Mouse (Mus musculus): ENCODE results near the gene Ube2l3.

Gene Ube2l3

DNA sequence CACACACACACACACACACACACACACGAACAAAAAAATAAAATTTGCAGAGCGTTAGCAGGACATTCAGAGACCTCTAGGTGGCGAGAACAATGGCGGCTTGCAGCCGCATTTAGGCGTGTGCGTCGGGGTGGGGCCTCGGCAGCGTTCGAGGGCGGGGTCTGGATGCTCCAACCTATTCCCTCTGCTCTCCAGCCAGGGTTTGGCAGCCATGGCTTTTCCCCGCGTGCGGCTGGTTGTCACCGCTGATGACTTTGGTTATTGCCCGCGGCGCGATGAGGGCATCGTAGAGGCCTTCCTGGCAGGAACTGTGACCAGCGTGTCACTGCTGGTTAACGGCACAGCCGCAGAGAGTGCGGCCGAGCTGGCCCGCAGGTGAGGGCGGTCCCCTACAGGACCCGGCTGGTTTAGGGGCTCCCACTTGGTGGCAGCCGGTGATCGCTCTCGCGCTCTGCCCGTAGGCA is 55.6 kb downstream of the Ube2l3 start, which contains the start of gene Ccdc116:
TSS of gene Ccdc116 (minus strand) at position 458 of the 464 bp plus-strand sequence.
- DNase-seq, result peak; percentile 84

- no peak for DNase-seq
Observed at GRCm38 (mm10) chr16:17144339-17144738, 58.1 kb downstream of the Ube2l3 start, which contains the start of gene Ydjc. Gene Ydjc (plus strand): TSS chr16:17144621.

GRCm38 (mm10) chr16:17137355-17137754 is 65.1 kb downstream of the Ube2l3 start:
- DNase-seq, result no peak

GRCm38 (mm10) chr16:17132906-17133200 is 69.6 kb downstream of the Ube2l3 start:
- DNase-seq, result no peak

DNA sequence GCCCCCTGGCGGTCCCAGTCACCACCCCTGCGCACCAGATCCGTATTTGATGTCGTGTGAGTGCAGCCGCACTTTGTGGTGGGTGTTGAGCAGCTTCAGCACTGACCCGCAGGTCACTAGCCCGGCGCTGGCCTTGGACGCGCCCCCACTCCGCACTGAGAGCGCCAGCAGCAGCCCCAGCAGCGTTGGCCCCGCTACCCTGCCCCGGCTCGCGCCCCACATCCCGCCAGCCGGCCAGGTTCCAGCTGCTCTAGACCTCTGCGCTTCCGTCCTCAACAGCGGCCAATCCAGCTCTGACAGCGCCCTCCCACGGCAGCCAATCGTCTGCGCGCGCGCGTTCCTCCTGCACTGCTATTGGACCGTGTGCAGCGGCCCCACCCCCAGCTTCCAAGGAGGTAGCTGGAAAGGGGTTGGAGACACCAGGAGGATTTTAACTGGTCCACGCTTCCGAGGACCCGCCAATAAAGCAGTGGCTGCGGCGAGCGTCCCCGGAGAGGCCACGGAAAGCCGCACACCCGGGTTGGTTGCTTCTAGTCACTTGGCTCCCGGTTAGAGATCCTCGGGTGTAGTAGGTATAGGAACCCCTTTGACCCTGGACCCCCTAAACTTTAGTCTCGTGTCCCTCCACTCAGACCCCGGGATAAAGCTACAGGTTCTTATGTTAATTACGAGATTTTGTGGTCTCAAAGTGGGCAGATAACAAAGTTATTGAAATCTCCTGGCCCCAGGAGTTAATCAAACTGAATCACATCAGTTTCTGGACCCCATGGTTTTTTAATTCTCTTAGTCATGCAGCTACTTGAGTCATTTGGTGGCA is 70.2 kb downstream of the Ube2l3 start, which contains the start of gene Sdf2l1:
TSS of gene Sdf2l1 (minus strand) at position 295 of the 817 bp plus-strand sequence.
- DNase-seq, result peak; percentile 99

DNA sequence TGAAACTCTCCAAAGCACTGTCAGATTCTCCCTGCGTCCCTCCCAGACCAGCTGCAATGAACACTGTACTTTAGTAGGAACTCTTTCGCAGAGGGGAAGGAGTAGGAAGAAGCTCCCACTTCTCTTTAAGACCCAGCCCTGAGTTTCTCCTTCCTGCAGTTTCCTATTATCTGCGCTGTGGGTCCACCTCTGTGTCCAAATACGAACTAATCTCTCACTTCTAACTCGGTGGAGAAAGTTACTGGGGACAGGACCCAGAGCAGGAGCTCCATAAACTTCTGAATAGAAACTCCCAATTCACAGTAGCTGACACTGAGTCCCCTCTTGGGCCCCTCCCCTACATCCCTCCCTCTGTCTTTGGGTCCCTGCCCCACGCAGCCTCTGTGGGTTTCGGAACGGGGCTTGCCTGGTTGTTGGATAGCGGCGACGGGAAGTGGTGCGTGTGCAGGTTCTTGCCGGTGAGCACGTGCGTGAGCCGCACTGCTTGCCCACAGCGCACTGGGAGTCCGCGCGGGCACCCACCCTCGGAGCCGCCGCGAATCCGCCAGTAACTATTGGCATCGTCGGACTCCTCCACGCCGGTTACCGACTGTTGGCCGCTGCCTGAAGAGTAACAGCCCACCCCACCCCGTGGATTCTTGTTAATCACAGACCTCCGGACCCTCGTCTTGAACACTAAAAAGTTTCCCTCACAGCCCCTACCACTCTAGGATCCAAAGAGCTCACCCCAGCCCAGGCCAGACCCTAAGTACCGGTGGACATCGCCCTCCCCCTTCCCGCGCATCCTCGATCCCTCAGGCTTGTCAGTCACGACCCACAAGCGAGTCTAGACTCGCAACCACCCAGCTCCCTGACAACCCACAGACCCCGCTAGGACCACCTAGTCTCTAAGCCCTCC is 71.0 kb downstream of the Ube2l3 start:
- DNase-seq, result peak; percentile 8

GRCm38 (mm10) chr16:17127292-17127691 is 75.2 kb downstream of the Ube2l3 start:
- peak; percentile 76 for DNase-seq

- DNase-seq, result peak; percentile 88
Observed at GRCm38 (mm10) chr16:17124871-17125520, 77.5 kb downstream of the Ube2l3 start, which contains the start of gene 2610318N02Rik. Gene 2610318N02Rik (minus strand): TSS chr16:17125167.

GRCm38 (mm10) chr16:17124119-17124870 is 78.2 kb downstream of the Ube2l3 start:
- DNase-seq, result no peak

DNA sequence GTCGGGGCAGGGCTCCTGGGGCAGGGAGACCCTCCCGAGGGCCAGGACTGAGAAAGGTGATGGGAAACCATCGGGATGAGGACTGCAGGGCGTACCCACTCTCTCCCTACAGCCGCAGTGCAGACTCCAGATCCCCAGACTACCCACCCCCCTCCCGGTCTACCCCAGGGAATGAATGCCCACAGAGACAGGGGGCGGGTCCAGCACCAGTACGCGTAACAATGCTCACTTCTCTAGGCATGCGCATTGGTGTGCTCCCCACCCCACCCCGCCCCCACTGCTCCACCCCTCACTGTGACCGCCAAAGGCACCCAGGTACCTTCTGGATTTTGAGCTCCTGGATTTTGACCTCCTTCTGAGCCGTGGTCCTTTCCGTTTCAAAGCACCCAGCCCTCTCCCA is 80.9 kb downstream of the Ube2l3 start:
- no peak for DNase-seq

DNA sequence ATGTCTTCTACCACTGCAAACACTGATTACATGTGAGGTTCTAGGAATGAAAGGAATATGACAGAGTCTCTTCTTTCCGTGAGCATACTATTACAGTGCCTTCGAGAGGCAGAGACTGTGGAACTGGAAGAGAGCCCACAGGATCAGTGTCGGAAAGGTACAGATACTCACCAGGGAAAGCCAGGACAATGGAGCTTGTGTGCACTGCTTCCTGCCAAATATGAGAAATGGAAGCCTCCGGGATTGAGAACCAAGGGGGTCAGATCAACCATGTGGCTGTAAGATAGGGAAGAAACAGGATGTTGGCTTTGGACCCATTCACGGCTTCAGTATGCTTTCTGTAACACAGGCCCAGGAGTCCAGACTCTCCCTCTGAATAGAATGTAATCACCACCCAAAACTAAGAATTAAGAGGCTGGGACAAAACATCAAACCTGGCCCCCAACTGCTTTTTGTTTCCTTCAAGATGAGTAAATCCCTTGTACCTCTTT is 85.1 kb downstream of the Ube2l3 start:
- no peak for DNase-seq

DNA sequence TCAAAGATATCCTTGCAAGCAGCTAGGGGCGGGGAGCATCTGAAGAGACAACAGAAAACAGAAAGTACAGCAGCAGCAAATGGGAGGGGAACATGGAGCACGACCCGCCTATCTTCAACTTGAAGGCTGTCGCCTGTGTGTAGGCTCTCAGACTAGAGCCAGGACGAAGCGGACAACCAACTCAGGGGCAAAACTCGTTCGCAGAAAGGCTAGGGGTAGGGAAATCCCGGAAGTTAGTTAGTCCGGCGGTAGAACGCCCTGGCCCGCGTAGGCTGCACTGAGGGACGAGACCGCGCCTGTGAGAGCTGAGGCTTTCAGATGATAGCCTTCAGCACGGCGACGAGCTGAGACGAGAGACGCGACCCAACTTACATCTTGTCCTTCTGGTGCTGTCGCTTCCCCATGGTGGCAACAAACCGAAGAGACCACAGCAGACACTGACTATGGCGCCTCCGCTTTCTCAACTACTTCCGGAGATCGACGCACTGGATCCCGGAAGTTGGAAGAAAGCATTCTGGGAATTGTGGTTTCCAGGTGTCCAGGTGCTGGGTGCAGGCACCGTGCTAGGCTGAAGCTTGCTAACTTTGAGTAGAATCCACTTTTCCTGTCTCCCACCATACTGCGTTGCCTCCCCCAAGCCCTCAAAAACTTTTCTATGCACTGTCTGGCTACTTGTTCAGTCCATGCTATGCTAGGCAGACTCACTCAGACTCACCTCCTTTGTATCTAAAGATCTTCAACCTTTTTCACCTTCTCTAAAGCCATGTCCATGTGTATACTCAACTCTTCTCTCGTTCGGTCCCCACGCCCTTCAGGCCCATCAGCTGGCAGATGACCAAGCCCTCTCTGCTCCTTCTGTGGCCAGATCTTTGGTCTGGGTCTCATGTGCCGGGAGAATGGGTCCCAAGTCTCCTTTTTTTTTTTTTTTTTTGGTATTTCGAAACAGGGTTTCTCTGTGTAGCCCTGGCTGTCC is 91.4 kb downstream of the Ube2l3 start, which contains the start of gene Ppil2:
TSS of gene Ppil2 (minus strand) at position 487 of the 973 bp plus-strand sequence.
- peak; percentile 86 for DNase-seq

DNA sequence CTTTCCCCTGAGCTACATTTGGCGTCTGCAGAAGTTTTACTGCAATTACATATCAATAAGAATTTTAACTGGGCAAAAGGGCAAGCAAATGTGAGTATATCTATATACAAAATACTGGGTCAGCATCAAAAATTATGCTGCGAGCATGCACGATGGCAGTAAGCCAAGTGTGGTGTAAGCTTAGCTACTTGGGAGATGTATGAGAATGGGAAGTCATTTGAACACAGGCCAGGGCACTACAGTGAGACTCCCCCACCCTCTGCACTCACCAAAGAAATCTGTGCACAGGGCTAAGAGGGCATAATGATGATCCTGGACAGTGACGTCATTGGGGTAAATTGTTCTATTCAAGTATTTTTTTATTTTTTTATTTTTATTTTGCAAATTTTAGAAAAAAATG is 97.8 kb downstream of the Ube2l3 start:
- DNase-seq, result no peak

DNA sequence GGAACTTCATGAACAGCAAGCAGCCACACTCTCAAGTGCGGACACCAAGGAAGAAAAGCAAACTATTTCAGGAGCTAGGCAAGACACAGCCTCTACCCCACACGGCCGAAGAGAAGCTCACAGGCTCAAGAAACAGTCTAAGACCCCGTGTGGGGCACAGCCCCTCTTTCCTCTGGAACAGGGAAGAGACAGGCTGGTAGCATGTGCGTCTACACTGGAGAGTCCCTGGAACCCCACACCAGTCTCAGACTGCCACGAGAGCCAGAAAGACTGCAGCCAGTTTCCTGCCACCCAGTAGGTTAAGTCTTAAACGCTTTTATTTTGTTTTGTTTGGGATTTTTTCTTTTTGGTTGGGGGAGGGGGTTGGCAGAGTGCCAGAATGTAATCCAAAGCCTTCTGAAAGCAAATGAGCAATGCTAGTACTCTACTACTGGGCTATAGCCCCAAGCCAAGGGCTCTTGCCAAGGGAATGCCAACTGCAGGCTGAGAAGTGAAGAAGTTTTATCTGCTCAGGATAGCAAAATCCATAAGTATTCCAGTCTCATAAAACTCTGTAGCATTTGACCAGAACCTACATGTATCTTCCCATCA is 99.7 kb downstream of the Ube2l3 start:
- no peak for DNase-seq

All from lung, postnatal 36 days (tissue).